Mouse (Mus musculus): ENCODE data around the gene Chic2.

Gene Chic2

GRCm38 (mm10) chr5:75044310-75044904 is at the start of gene Chic2:
Gene Chic2 (minus strand): TSS chr5:75044774.
- DNase-seq (ENCODE audit: low read depth, low spot score): peak; percentile 73

- no peak for DNase-seq (ENCODE audit: low read depth, low spot score)
Observed at GRCm38 (mm10) chr5:75085906-75086305, 41.3 kb upstream of the Chic2 start.

- no peak for DNase-seq (ENCODE audit: low read depth, low spot score)
Observed at GRCm38 (mm10) chr5:75085521-75085875, 40.9 kb upstream of the Chic2 start.

- no peak for DNase-seq (ENCODE audit: low read depth, low spot score)
Observed at GRCm38 (mm10) chr5:75084871-75085520, 40.4 kb upstream of the Chic2 start.

GRCm38 (mm10) chr5:75084393-75084870 is 39.9 kb upstream of the Chic2 start:
- no peak for DNase-seq (ENCODE audit: low read depth, low spot score)

- no peak for DNase-seq (ENCODE audit: low read depth, low spot score)
Observed at GRCm38 (mm10) chr5:75083591-75084392, 39.2 kb upstream of the Chic2 start.

GRCm38 (mm10) chr5:75083061-75083460 is 38.5 kb upstream of the Chic2 start:
- no peak for DNase-seq (ENCODE audit: low read depth, low spot score)

GRCm38 (mm10) chr5:75082439-75082838 is 37.9 kb upstream of the Chic2 start:
- DNase-seq (ENCODE audit: low read depth, low spot score): no peak

- no peak for DNase-seq (ENCODE audit: low read depth, low spot score)
Observed at GRCm38 (mm10) chr5:75079564-75079963, 35.0 kb upstream of the Chic2 start.

- DNase-seq (ENCODE audit: low read depth, low spot score): no peak
Observed at GRCm38 (mm10) chr5:75077051-75077380, 32.4 kb upstream of the Chic2 start.

- no peak for DNase-seq (ENCODE audit: low read depth, low spot score)
Observed at GRCm38 (mm10) chr5:75076326-75077050, 31.9 kb upstream of the Chic2 start.

- no peak for DNase-seq (ENCODE audit: low read depth, low spot score)
Observed at GRCm38 (mm10) chr5:75075383-75075941, 30.9 kb upstream of the Chic2 start, which contains the start of gene Gsx2. Gene Gsx2 (plus strand): TSS chr5:75075601.

- no peak for DNase-seq (ENCODE audit: low read depth, low spot score)
Observed at GRCm38 (mm10) chr5:75074537-75075382, 30.2 kb upstream of the Chic2 start.

- DNase-seq (ENCODE audit: low read depth, low spot score): no peak
Observed at GRCm38 (mm10) chr5:75074132-75074531, 29.6 kb upstream of the Chic2 start.

- DNase-seq (ENCODE audit: low read depth, low spot score): no peak
Observed at GRCm38 (mm10) chr5:75073684-75074083, 29.1 kb upstream of the Chic2 start.

GRCm38 (mm10) chr5:75073167-75073566 is 28.6 kb upstream of the Chic2 start:
- no peak for DNase-seq (ENCODE audit: low read depth, low spot score)

- no peak for DNase-seq (ENCODE audit: low read depth, low spot score)
Observed at GRCm38 (mm10) chr5:75072532-75072931, 28.0 kb upstream of the Chic2 start.

GRCm38 (mm10) chr5:75071951-75072350 is 27.4 kb upstream of the Chic2 start:
- no peak for DNase-seq (ENCODE audit: low read depth, low spot score)

- no peak for DNase-seq (ENCODE audit: low read depth, low spot score)
Observed at GRCm38 (mm10) chr5:75070656-75071375, 26.2 kb upstream of the Chic2 start.

GRCm38 (mm10) chr5:75070132-75070531 is 25.6 kb upstream of the Chic2 start:
- DNase-seq (ENCODE audit: low read depth, low spot score): no peak

Measured in skeletal muscle tissue, adult 2 months (tissue).